Mouse (Mus musculus): Measurements from ENCODE around the gene Atp6v0e.

The Atp6v0e gene

DNA sequence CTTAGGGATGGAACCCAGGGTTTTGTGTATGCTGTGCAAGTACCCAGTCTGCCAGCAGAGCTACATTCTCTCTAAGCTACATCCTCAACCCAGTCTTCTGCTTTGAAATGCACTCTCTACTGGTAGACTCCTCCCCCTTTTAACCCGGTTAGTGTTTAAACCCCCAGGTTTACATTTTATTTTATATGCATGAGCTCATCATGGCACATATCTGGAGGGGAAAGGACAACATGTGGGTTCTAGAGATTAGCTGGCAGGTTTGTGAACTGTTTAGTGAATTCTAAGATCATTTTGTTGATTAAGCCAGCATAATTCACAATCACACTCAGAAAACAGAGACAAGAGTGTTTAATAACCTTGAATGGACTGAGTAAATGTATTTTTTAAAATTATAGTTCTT lies 61.8 kb downstream of the Atp6v0e start:
- no peak for DNase-seq

DNA sequence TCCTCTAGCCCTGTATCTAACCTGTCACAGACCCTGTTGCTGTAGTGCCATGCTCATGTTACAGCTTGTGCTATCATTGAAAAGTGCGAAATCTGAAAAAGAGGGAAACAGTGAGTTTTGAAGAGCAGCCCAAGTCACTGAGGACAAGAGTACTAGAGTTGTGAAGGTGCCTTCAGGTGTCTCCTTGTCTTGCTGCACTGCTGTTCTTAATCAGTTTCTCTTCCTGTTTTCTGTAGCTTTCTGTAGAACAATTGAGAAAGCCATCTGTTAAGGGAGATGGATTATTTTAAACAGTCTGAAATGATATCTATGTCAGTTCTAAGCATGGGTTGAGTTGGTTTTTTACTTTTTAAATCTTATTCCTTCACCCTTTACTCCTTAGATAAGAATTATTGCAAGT lies 63.6 kb downstream of the Atp6v0e start:
- no peak for DNase-seq

DNA sequence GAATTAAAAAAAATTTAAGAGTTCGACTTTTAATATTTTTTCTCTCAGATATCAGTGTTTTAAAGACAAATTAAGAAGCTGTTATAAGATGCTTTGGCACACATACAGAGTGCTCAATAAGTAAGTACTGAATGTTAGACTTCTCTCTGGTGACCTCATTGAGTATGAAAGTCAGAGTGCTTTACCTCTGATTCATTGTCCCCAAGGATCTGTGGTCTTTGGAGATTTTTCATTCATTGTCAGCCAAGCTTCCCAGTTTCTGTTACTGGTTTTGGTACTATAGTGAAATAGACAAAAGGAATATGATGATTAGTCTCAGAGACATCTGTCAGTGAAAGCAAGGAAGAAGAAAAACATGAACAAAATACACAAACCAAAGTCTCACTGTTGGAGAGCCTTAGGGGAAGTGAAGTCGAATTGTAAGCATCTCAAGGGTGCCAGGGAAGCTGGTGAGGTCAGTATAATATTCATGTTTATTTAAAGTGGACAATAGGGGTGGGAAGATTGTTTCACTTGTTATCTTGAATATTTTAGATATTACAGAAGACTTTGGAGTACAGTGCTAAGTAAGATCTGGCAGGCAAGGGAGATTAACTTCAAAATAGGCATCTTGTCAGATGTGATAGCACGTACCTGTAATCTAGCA lies 64.2 kb downstream of the Atp6v0e start:
- no peak for DNase-seq

GRCm38 (mm10) chr17:26742581-26742980 lies 79.5 kb downstream of the Atp6v0e start:
- DNase-seq = no peak

DNA sequence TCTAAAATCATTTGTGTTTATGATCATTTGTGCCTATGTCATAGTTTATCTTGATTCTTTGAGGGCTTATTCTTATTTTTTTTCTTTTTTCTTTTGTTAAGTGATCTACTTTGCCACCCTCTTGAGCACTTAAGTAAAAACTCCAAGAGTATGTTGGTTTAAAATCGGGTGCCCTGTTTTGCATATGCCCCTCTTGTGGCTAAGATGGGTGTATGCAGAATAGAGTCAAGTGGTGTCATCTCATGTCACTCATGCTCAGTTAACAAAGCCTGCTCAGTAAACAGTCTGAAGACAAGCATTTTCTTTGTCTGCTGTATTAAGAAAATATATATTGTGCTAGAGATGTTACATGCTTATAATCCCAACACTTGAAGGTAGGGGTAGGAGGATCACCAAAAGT lies 80.3 kb downstream of the Atp6v0e start:
- no peak for DNase-seq

Measured in embryo, embryonic 11 days (tissue).